ENCODE assay signal across 10 mouse cellular contexts in genomic region chr13:9750320-9750719, GRCm38 (mm10). TPM values are rescaled to one million over a fixed set of nuclear protein-coding genes. Genes with fewer than 3 reads are reported as not detected.
DNase-seq lines count a peak whose midpoint lies in the region; ATAC-seq lines count a peak whose summit lies in the region.
"Had no signal": no experiment of that assay in that cellular context is flagged by ENCODE, and none has a peak within 500 bp of the region (broad histone marks: within the 10 kb centered on the region; RNA-seq: fewer than 3 reads in every experiment).

No protein-coding gene starts in this region.

- DNase-seq in adrenal gland, adult (ENCODE audit: inconsistent age in 2 of 2, low spot score in 1 of 2): peak; percentile 31 to 62
- no peak for DNase-seq in adrenal gland, adult 18-20 months (ENCODE audit: low spot score in 2 of 2)
- no peak for DNase-seq in heart, postnatal 25 days (ENCODE audit: low spot score)
- peak; percentile 44 for DNase-seq in midbrain, embryonic 14.5 days
- DNase-seq in layer of hippocampus, postnatal 36 days: peak; percentile 37 to 39
- no peak for DNase-seq in kidney, adult 11 months

- H3K4me2 ChIP-seq in heart, embryonic 15.5 days: no peak overlapping the region
- no peak overlapping the region for H3K4me2 ChIP-seq in midbrain, embryonic 14.5 days (ENCODE audit: low read length)
- no peak overlapping the region for H3K4me2 ChIP-seq in midbrain, embryonic 15.5 days
- H3K4me2 ChIP-seq: hindbrain, embryonic 15.5 days; lung, embryonic 15.5 days had no signal

- H3K9me3 ChIP-seq in heart, embryonic 15.5 days (replicated peaks): no peaks in the 10 kb centered on the region
- H3K9me3 ChIP-seq in midbrain, embryonic 14.5 days (ENCODE audit: control insufficient read depth, low read length): no peaks in the 10 kb centered on the region
- no peaks in the 10 kb centered on the region for H3K9me3 ChIP-seq in midbrain, embryonic 15.5 days
- H3K9me3 ChIP-seq: hindbrain, embryonic 15.5 days; lung, embryonic 15.5 days had no signal

- H3K27me3 ChIP-seq in heart, embryonic 15.5 days: no peaks in the 10 kb centered on the region
- H3K27me3 ChIP-seq in midbrain, embryonic 14.5 days (ENCODE audit: control insufficient read depth, insufficient read depth, low read length): no peaks in the 10 kb centered on the region
- H3K27me3 ChIP-seq in midbrain, embryonic 15.5 days (replicated peaks): no peaks in the 10 kb centered on the region
- H3K27me3 ChIP-seq: hindbrain, embryonic 15.5 days; lung, embryonic 15.5 days had no signal

- H3K36me3 ChIP-seq in heart, embryonic 15.5 days: no peaks in the 10 kb centered on the region
- no peaks in the 10 kb centered on the region for H3K36me3 ChIP-seq in midbrain, embryonic 14.5 days (ENCODE audit: control insufficient read depth, insufficient read depth, low read length)
- no peaks in the 10 kb centered on the region for H3K36me3 ChIP-seq in midbrain, embryonic 15.5 days (replicated peaks)
- H3K36me3 ChIP-seq: hindbrain, embryonic 15.5 days; lung, embryonic 15.5 days had no signal

- H3K4me1 ChIP-seq in heart, embryonic 15.5 days (replicated peaks): peaks cover 33% of the 10 kb centered on the region
- H3K4me1 ChIP-seq in midbrain, embryonic 14.5 days (ENCODE audit: control insufficient read depth, insufficient read depth, low read length): peaks cover 6% of the 10 kb centered on the region; the same call in 1 of the 2 replicates
- peaks cover 11% of the 10 kb centered on the region for H3K4me1 ChIP-seq in midbrain, embryonic 15.5 days

- peak overlapping the region; percentile 48; the same call in 1 of the 2 replicates for H3K27ac ChIP-seq in heart, embryonic 15.5 days
- no peak overlapping the region for H3K27ac ChIP-seq in midbrain, embryonic 14.5 days (replicated peaks; ENCODE audit: low read depth, low read length)
- no peak overlapping the region for H3K27ac ChIP-seq in midbrain, embryonic 15.5 days
- H3K27ac ChIP-seq: hindbrain, embryonic 15.5 days; lung, embryonic 15.5 days had no signal

- intact Hi-C loops in heart, postnatal 25 days (cut with DNase I): no loop called here

- H3K9ac ChIP-seq in heart, embryonic 15.5 days: no peak overlapping the region
- H3K9ac ChIP-seq in midbrain, embryonic 14.5 days (replicated peaks; ENCODE audit: low read length): no peak overlapping the region
- H3K9ac ChIP-seq in midbrain, embryonic 15.5 days: no peak overlapping the region
- H3K9ac ChIP-seq: hindbrain, embryonic 15.5 days; lung, embryonic 15.5 days had no signal

- WGBS in heart, embryonic 15.5 days: 10% methylated on average over 1 of the region's 1 CpGs
- WGBS in midbrain, embryonic 14.5 days: 30% methylated on average over 1 of the region's 1 CpGs
- WGBS in midbrain, embryonic 15.5 days: 30% methylated on average over 1 of the region's 1 CpGs

- no peak for ATAC-seq in heart, embryonic 15.5 days (replicated peaks; ENCODE audit: insufficient number of reproducible peaks, insufficient read depth, low FRiP score, low read depth)
- ATAC-seq in midbrain, embryonic 14.5 days (ENCODE audit: low FRiP score, low TSS enrichment): no peak
- no peak for ATAC-seq in midbrain, embryonic 15.5 days (replicated peaks)

- H3K4me3 ChIP-seq in heart, embryonic 15.5 days: no peak overlapping the region
- no peak overlapping the region for H3K4me3 ChIP-seq in midbrain, embryonic 14.5 days (replicated peaks; ENCODE audit: low read depth, low read length)
- no peak overlapping the region for H3K4me3 ChIP-seq in midbrain, embryonic 15.5 days
- H3K4me3 ChIP-seq: hindbrain, embryonic 15.5 days; lung, embryonic 15.5 days had no signal

RNA-seq across cellular contexts. Expression of gene Zmynd11, which starts 14.8 kb away (rescaled TPM):
- total RNA-seq in adrenal gland, adult 18-20 months (2021): 100 to 1,000 TPM; 137 to 162 TPM
- 115 and 117 TPM in 2 replicates for polyA plus RNA-seq in heart, embryonic 15.5 days (2015; fragmentation: Nextera tagmentation; extraction: Ambion mirVana)
- total RNA-seq in heart, postnatal 25 days (2021): 100 to 1,000 TPM; 122 to 135 TPM
- 146 and 198 TPM in 2 replicates for polyA plus RNA-seq in midbrain, embryonic 14.5 days (2014; fragmentation: Nextera tagmentation; extraction: Ambion mirVana)
- polyA plus RNA-seq in midbrain, embryonic 15.5 days (2015; fragmentation: Nextera tagmentation; extraction: Ambion mirVana): 174 and 181 TPM in 2 replicates
- total RNA-seq in layer of hippocampus, postnatal 36 days (2021): 100 to 1,000 TPM; 277 to 302 TPM

Comparison
In these comparisons a context has a peak if more than half of its experiments do, and no peak if none do; other contexts are left out.
1. DNase-seq: peak in adrenal gland, adult (2 of 2), midbrain, embryonic 14.5 days (single experiment) and layer of hippocampus, postnatal 36 days (2 of 2); none in adrenal gland, adult 18-20 months (0 of 2), heart, postnatal 25 days (single experiment) and kidney, adult 11 months (single experiment).